ENCODE assay signal across 26 mouse cellular contexts in the genomic region with DNA sequence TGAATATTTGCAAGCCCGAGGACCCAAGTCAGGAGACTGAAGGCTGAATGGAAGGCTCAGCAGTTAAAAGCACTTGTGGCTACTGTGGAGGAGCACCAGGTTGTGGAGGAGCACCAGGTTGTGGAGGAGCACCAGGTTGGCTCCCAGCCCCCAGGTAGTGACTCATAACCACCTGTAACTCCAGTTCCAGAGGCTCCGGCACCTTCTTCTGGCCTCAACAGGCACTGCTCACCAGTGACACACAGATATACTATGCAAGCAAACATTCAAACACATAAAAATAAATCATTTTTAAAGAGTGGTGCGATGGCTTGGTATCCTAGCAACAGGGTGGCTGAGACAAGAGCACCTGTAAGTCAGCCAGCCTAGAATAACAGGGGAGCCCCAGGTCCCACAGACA. TPM values are rescaled to one million over a fixed set of nuclear protein-coding genes. Genes with fewer than 3 reads are reported as not detected.
DNase-seq lines count a peak whose midpoint lies in the region; ATAC-seq and TF ChIP-seq lines count a peak whose summit lies in the region.
"Had no signal": no experiment of that assay in that cellular context is flagged by ENCODE, and none has a peak within 500 bp of the region (broad histone marks: within the 10 kb centered on the region; RNA-seq: fewer than 3 reads in every experiment).

No protein-coding gene starts in this region.

- H3K36me3 ChIP-seq in lung, postnatal 0 days (ENCODE audit: insufficient read depth, low read length): no peaks in the 10 kb centered on the region
- H3K36me3 ChIP-seq in stomach, embryonic 16.5 days (ENCODE audit: control insufficient read depth, insufficient read depth, low read length): no peaks in the 10 kb centered on the region

- TF ChIP-seq POLR2A in lung, adult 2 months (IDR thresholded peaks at IDR 0.05; ENCODE audit: borderline replicate concordance, extremely low read depth, low read depth, low read length): no peak

- no peaks in the 10 kb centered on the region for H3K9me3 ChIP-seq in lung, postnatal 0 days (ENCODE audit: low read length)
- no peaks in the 10 kb centered on the region for H3K9me3 ChIP-seq in stomach, embryonic 16.5 days (replicated peaks; ENCODE audit: control insufficient read depth, low read length)
- H3K9me3 ChIP-seq: embryonic facial prominence, embryonic 12.5 days; heart, embryonic 13.5 days had no signal

- 64% methylated on average over 3 of the region's 3 CpGs for WGBS in lung, postnatal 0 days
- WGBS in lung, adult 2 months: 41% methylated on average over 3 of the region's 3 CpGs
- 47% methylated on average over 3 of the region's 3 CpGs for WGBS in stomach, embryonic 16.5 days

- no peaks in the 10 kb centered on the region for H3K27me3 ChIP-seq in lung, postnatal 0 days (replicated peaks; ENCODE audit: insufficient read depth, low read length)
- no peaks in the 10 kb centered on the region for H3K27me3 ChIP-seq in stomach, embryonic 16.5 days (ENCODE audit: control insufficient read depth, insufficient read depth, low read length)
- H3K27me3 ChIP-seq: embryonic facial prominence, embryonic 12.5 days; heart, embryonic 13.5 days; Patski had no signal

- no peak overlapping the region for H3K4me3 ChIP-seq in lung, postnatal 0 days (ENCODE audit: low read depth, low read length)
- H3K4me3 ChIP-seq in lung, adult 2 months (replicated peaks; ENCODE audit: extremely low read depth, low read depth, low read length): no peak overlapping the region
- H3K4me3 ChIP-seq in stomach, embryonic 16.5 days (replicated peaks; ENCODE audit: low read length): no peak overlapping the region
- H3K4me3 ChIP-seq: embryonic facial prominence, embryonic 12.5 days; gastrocnemius, adult 2 months; heart, embryonic 13.5 days had no signal

- no peak overlapping the region for H3K4me2 ChIP-seq in lung, postnatal 0 days (replicated peaks; ENCODE audit: low read depth, low read length)
- no peak overlapping the region for H3K4me2 ChIP-seq in stomach, embryonic 16.5 days (ENCODE audit: low read depth, low read length)
- H3K4me2 ChIP-seq: embryonic facial prominence, embryonic 12.5 days; heart, embryonic 13.5 days; hindbrain, embryonic 14.5 days had no signal

- no peak overlapping the region for H3K27ac ChIP-seq in lung, postnatal 0 days (ENCODE audit: low read length)
- 0 out of 2 replicates have a peak overlapping the region, but pooled peaks have one; percentile 24 for H3K27ac ChIP-seq in stomach, embryonic 16.5 days (ENCODE audit: low read length)
- H3K27ac ChIP-seq: embryonic facial prominence, embryonic 12.5 days; heart, embryonic 13.5 days; hindbrain, embryonic 14.5 days; liver, embryonic 14.5 days had no signal

- peaks cover 37% of the 10 kb centered on the region for H3K4me1 ChIP-seq in lung, postnatal 0 days (ENCODE audit: insufficient read depth, low read depth, low read length)
- H3K4me1 ChIP-seq in lung, adult 2 months (ENCODE audit: control insufficient read depth, insufficient read depth, low read length): peaks cover 41% of the 10 kb centered on the region
- H3K4me1 ChIP-seq in stomach, embryonic 16.5 days (ENCODE audit: control insufficient read depth, insufficient read depth, low read length): peaks cover 54% of the 10 kb centered on the region

- DNase-seq in CD4-positive, CD25-positive, alpha-beta regulatory T cell, adult 2 months (ENCODE audit: low read depth, low spot score): peak; percentile 37
- DNase-seq in lung, postnatal 0 days (ENCODE audit: low spot score): peak; percentile 59
- DNase-seq in lung, adult 2 months: no peak
- peak; percentile 39 for DNase-seq in T-cell, adult 2 months (ENCODE audit: low spot score)
- DNase-seq in natural killer cell, adult 2 months (ENCODE audit: low spot score in 2 of 2): no peak
- DNase-seq: adrenal gland, postnatal 14 days; cerebellum, adult 11-12 months; cerebellum, adult 9-11 months; embryo, embryonic 11 days; gastrocnemius, adult 2 months; gastrocnemius, postnatal 36 days; heart, postnatal 10 days; kidney, adult 2 months; kidney, postnatal 25 days; liver; right cerebral cortex, adult 18-20 months; spleen, adult 18-20 months had no signal

- TF ChIP-seq EP300 in lung, postnatal 0 days (IDR thresholded peaks at IDR 0.05): no peak

- no peak overlapping the region for H3K9ac ChIP-seq in lung, postnatal 0 days (replicated peaks; ENCODE audit: low read depth)
- no peak overlapping the region for H3K9ac ChIP-seq in stomach, embryonic 16.5 days (ENCODE audit: low read length)
- H3K9ac ChIP-seq: embryonic facial prominence, embryonic 12.5 days; heart, embryonic 13.5 days; hindbrain, embryonic 14.5 days; liver, embryonic 14.5 days had no signal

- no peak for TF ChIP-seq CTCF in lung, postnatal 0 days (IDR thresholded peaks at IDR 0.05)
- TF ChIP-seq CTCF in lung, adult 2 months (IDR thresholded peaks at IDR 0.05; ENCODE audit: insufficient read depth, low read length): no peak

- ATAC-seq in CD4-positive, CD25-positive, alpha-beta regulatory T cell, adult 4 months: no peak
- peak; percentile 58 for ATAC-seq in lung, postnatal 0 days
- no peak for ATAC-seq in stomach, embryonic 16.5 days (ENCODE audit: insufficient read depth, low FRiP score)
- ATAC-seq: forebrain, embryonic 14.5 days; inflammation-experienced regulatory T-cells, adult 6 months; Patski had no signal

RNA-seq across cellular contexts. Expression of a gene that starts 58.3 kb away (rescaled TPM):
- 100 to 1,000 TPM; 171 to 233 TPM for polyA plus RNA-seq in CD4-positive, CD25-positive, alpha-beta regulatory T cell, adult 4 months (2017; shearing (Covaris generic))
- 104 and 108 TPM in 2 replicates for polyA plus RNA-seq in lung, postnatal 0 days (2015; fragmentation: Nextera tagmentation; extraction: Ambion mirVana)
- polyA plus RNA-seq in lung, adult 2 months (2012; rRNA removed): 80.8 and 81.7 TPM in 2 replicates
- 75.1 and 77.1 TPM in 2 replicates for polyA plus RNA-seq in stomach, embryonic 16.5 days (2015; fragmentation: Nextera tagmentation; extraction: Ambion mirVana)

Comparison
In these comparisons a context has a peak if more than half of its experiments do, and no peak if none do; other contexts are left out.
1. DNase-seq: peak in CD4-positive, CD25-positive, alpha-beta regulatory T cell, adult 2 months (single experiment), lung, postnatal 0 days (single experiment) and T-cell, adult 2 months (single experiment); none in lung, adult 2 months (single experiment) and natural killer cell, adult 2 months (0 of 2).